Comparison of ENCODE assay signal across 8 mouse cellular contexts in genomic region chr9:40381416-40382411, GRCm38 (mm10).
DNase-seq lines count a peak whose midpoint lies in the region; ATAC-seq and TF ChIP-seq lines count a peak whose summit lies in the region.

No protein-coding gene starts in this region.

- no peak for TF ChIP-seq POLR2A in bone marrow macrophage, adult 2 months (IDR thresholded peaks at IDR 0.05; ENCODE audit: borderline replicate concordance, low read depth, low read length)

- no peaks in the 10 kb centered on the region for H3K27me3 ChIP-seq in heart, embryonic 13.5 days (replicated peaks)
- no peaks in the 10 kb centered on the region for H3K27me3 ChIP-seq in forebrain, embryonic 11.5 days (ENCODE audit: control insufficient read depth, insufficient read depth, low read length)
- no peaks in the 10 kb centered on the region for H3K27me3 ChIP-seq in kidney, embryonic 15.5 days

- H3K9me3 ChIP-seq in heart, embryonic 13.5 days: no peaks in the 10 kb centered on the region
- no peaks in the 10 kb centered on the region for H3K9me3 ChIP-seq in forebrain, embryonic 11.5 days (ENCODE audit: control insufficient read depth, low read length)
- H3K9me3 ChIP-seq in kidney, embryonic 15.5 days (replicated peaks): no peaks in the 10 kb centered on the region

- no peak for DNase-seq in heart, adult 9 months (ENCODE audit: low spot score in 2 of 2)
- DNase-seq in forebrain, embryonic 11.5 days (ENCODE audit: low spot score): no peak
- DNase-seq in lung, postnatal 25 days (ENCODE audit: low spot score): peak; percentile 13
- peak; percentile 58 for DNase-seq in right cerebral cortex, postnatal 14 days
- no peak for DNase-seq in thymus, postnatal 10 days (ENCODE audit: low spot score in 2 of 2)

- ATAC-seq in heart, embryonic 13.5 days (ENCODE audit: extremely low read depth, insufficient number of reproducible peaks, low FRiP score, low TSS enrichment): 0 out of 2 replicates have a peak, but pooled peaks have one; percentile 45
- ATAC-seq in forebrain, embryonic 11.5 days (replicated peaks; ENCODE audit: low FRiP score): peak; percentile 46; the same call in 1 of the 2 replicates
- peak; percentile 78 for ATAC-seq in kidney, embryonic 15.5 days (replicated peaks; ENCODE audit: low FRiP score)

- no peak for TF ChIP-seq CTCF in bone marrow macrophage, adult 2 months (IDR thresholded peaks at IDR 0.05; ENCODE audit: low read depth, low read length)

- peak overlapping the region; percentile 24 for H3K9ac ChIP-seq in heart, embryonic 13.5 days
- no peak overlapping the region for H3K9ac ChIP-seq in forebrain, embryonic 11.5 days (ENCODE audit: low read length)
- H3K9ac ChIP-seq in kidney, embryonic 15.5 days: no peak overlapping the region

- 13% methylated on average over 15 of the region's 15 CpGs for WGBS in heart, embryonic 13.5 days
- 12% methylated on average over 14 of the region's 15 CpGs for WGBS in forebrain, embryonic 11.5 days
- 17% methylated on average over 15 of the region's 15 CpGs for WGBS in kidney, embryonic 15.5 days

- 0 out of 2 replicates have a peak overlapping the region, but pooled peaks have one; percentile 7 for H3K4me3 ChIP-seq in heart, embryonic 13.5 days
- H3K4me3 ChIP-seq in bone marrow macrophage, adult 2 months (ENCODE audit: insufficient read depth, low read length): no peak overlapping the region
- H3K4me3 ChIP-seq in forebrain, embryonic 11.5 days (ENCODE audit: low read depth, low read length): no peak overlapping the region
- H3K4me3 ChIP-seq in kidney, embryonic 15.5 days (replicated peaks): no peak overlapping the region

- H3K27ac ChIP-seq in heart, embryonic 13.5 days (replicated peaks): peak overlapping the region; percentile 8
- peak overlapping the region; percentile 37; the same call in 1 of the 2 replicates for H3K27ac ChIP-seq in bone marrow macrophage, adult 2 months (ENCODE audit: insufficient read depth, low read depth, low read length)
- H3K27ac ChIP-seq in forebrain, embryonic 11.5 days (ENCODE audit: low read depth, low read length): no peak overlapping the region
- H3K27ac ChIP-seq in kidney, embryonic 15.5 days: 0 out of 2 replicates have a peak overlapping the region, but pooled peaks have one; percentile 29

- H3K4me2 ChIP-seq in heart, embryonic 13.5 days: peak overlapping the region; percentile 54
- H3K4me2 ChIP-seq in forebrain, embryonic 11.5 days (ENCODE audit: low read depth, low read length, severe bottlenecking): no peak overlapping the region
- H3K4me2 ChIP-seq in kidney, embryonic 15.5 days: 0 out of 2 replicates have a peak overlapping the region, but pooled peaks have one; percentile 1

- H3K36me3 ChIP-seq in heart, embryonic 13.5 days: no peaks in the 10 kb centered on the region
- no peaks in the 10 kb centered on the region for H3K36me3 ChIP-seq in forebrain, embryonic 11.5 days (ENCODE audit: control insufficient read depth, insufficient read depth, low read length)
- no peaks in the 10 kb centered on the region for H3K36me3 ChIP-seq in kidney, embryonic 15.5 days

- H3K4me1 ChIP-seq in heart, embryonic 13.5 days: peaks cover 18% of the 10 kb centered on the region
- H3K4me1 ChIP-seq in bone marrow macrophage, adult 2 months (ENCODE audit: control insufficient read depth, insufficient read depth, low read length): peaks cover 16% of the 10 kb centered on the region
- no peaks in the 10 kb centered on the region for H3K4me1 ChIP-seq in forebrain, embryonic 11.5 days (replicated peaks; ENCODE audit: control insufficient read depth, insufficient read depth, low read length)
- peaks cover 19% of the 10 kb centered on the region for H3K4me1 ChIP-seq in kidney, embryonic 15.5 days

Comparison
In these comparisons a context has a peak if more than half of its experiments do, and no peak if none do; other contexts are left out.
1. DNase-seq: peak in lung, postnatal 25 days (single experiment) and right cerebral cortex, postnatal 14 days (single experiment); none in heart, adult 9 months (0 of 2), forebrain, embryonic 11.5 days (single experiment) and thymus, postnatal 10 days (0 of 2).
2. Peak in every context shown above with its lines, with median percentiles within 50 percentile points of each other: ATAC-seq.